Mouse (Mus musculus) forebrain, embryonic 11.5 days (tissue): Measurements from ENCODE around the gene Eps8. TPM values are rescaled to one million over a fixed set of nuclear protein-coding genes. Genes with fewer than 3 reads are reported as not detected.

ENCODE experiments used
- ATAC-seq: fragments of 200-750 bp; cut with Nextera tagmentation; replicated peaks from 2 replicates; pipeline ENCODE4 v1.8.0; 2017; ENCODE audit warnings: moderate TSS enrichment; ENCODE audit not compliant: low FRiP score
- DNase-seq: peaks from one replicate; pipeline ENCODE4 v3.0.0-alpha.2; 2017; ENCODE audit warnings: low spot score
- H3K27ac ChIP-seq: fragments of 300-500 bp; sonication (generic); 2 replicates; pipeline ENCODE4 v1.5.1; 2014; ENCODE audit warnings: low read depth, low read length
- H3K27me3 ChIP-seq: fragments of 300-500 bp; sonication (generic); 2 replicates; pipeline ENCODE4 v1.6.1; 2014; ENCODE audit warnings: mild to moderate bottlenecking, low read length, mixed read lengths; ENCODE audit not compliant: control insufficient read depth, insufficient read depth
- H3K36me3 ChIP-seq: fragments of 300-500 bp; sonication (generic); 2 replicates; pipeline ENCODE4 v1.6.1; 2014; ENCODE audit warnings: mild to moderate bottlenecking, low read length, moderate library complexity, mixed read lengths; ENCODE audit not compliant: control insufficient read depth, insufficient read depth
- H3K4me1 ChIP-seq: fragments of 300-500 bp; sonication (generic); replicated peaks from 2 replicates; pipeline ENCODE4 v1.6.1; 2014; ENCODE audit warnings: low read length, mixed read lengths; ENCODE audit not compliant: control insufficient read depth, insufficient read depth
- H3K4me2 ChIP-seq: fragments of 300-500 bp; sonication (generic); 2 replicates; pipeline ENCODE4 v1.6.1; 2014; ENCODE audit warnings: low read depth, mild to moderate bottlenecking, low read length, moderate library complexity, mixed read lengths; ENCODE audit not compliant: severe bottlenecking
- H3K4me3 ChIP-seq: fragments of 300-500 bp; sonication (generic); 2 replicates; pipeline ENCODE4 v1.5.1; 2014; ENCODE audit warnings: low read depth, low read length
- H3K9ac ChIP-seq: fragments of 300-500 bp; sonication (generic); 2 replicates; pipeline ENCODE4 v1.6.1; 2014; ENCODE audit warnings: low read length
- H3K9me3 ChIP-seq: fragments of 300-500 bp; sonication (generic); 2 replicates; pipeline ENCODE4 v1.6.1; 2016; ENCODE audit warnings: low read length, mixed read lengths; ENCODE audit not compliant: control insufficient read depth
- WGBS: fragments of 180-500 bp; shearing (Covaris S2); extraction: QIAGEN DNeasy Blood & Tissue Kit; methylation state at CpG from one replicate; pipeline ENCODE4 v1.1.7; 2014; 5-methylcytosine and 5-hydroxymethylcytosine counted together
- polyA plus RNA-seq: library from polyadenylated mRNA; unstranded; fragments of >200 nt; fragmentation: Nextera tagmentation; extraction: Ambion mirVana; gene quantifications from 2 replicates; pipeline ENCODE4 v1.2.1, GENCODE M21; 2014

Gene Eps8
- polyA plus RNA-seq, 1 experiment from 2014 or later = 5.9 TPM

- WGBS = 90% methylated on average over 6 of the region's 6 CpGs
These were observed 26.0 kb downstream of the Eps8 start for GRCm38 (mm10) chr6:137628715-137629114.

GRCm38 (mm10) chr6:137621021-137621420 is 33.7 kb downstream of the Eps8 start:
- no peak for ATAC-seq
- peak; percentile 7 for DNase-seq
- no peaks in the 10 kb centered on the region for H3K27me3 ChIP-seq
- no peaks in the 10 kb centered on the region for H3K9me3 ChIP-seq
- H3K36me3 ChIP-seq = no peaks in the 10 kb centered on the region
- H3K4me3 ChIP-seq = no peak overlapping the region
- H3K4me1 ChIP-seq = no peaks in the 10 kb centered on the region
- WGBS = 85% methylated on average over 2 of the region's 2 CpGs
- no peak overlapping the region for H3K4me2 ChIP-seq
- no peak overlapping the region for H3K27ac ChIP-seq
- no peak overlapping the region for H3K9ac ChIP-seq

More at GRCm38 (mm10) chr6:137628715-137629114, 26.0 kb downstream of the Eps8 start:
- H3K4me2 ChIP-seq = no peak overlapping the region
- H3K36me3 ChIP-seq = no peaks in the 10 kb centered on the region
- no peak for ATAC-seq
- no peak overlapping the region for H3K27ac ChIP-seq
- no peak for DNase-seq
- no peak overlapping the region for H3K4me3 ChIP-seq
- 0 out of 2 replicates have a peak, but pooled peaks cover 3% of the 10 kb centered on the region for H3K4me1 ChIP-seq
- H3K27me3 ChIP-seq = no peaks in the 10 kb centered on the region
- H3K9me3 ChIP-seq = no peaks in the 10 kb centered on the region
- H3K9ac ChIP-seq = no peak overlapping the region

GRCm38 (mm10) chr6:137613903-137614302 is 40.8 kb downstream of the Eps8 start:
- DNase-seq (peak; percentile 46), ATAC-seq (no peak)
- no peaks in the 10 kb centered on the region for H3K27me3 ChIP-seq
- no peaks in the 10 kb centered on the region for H3K36me3 ChIP-seq
- no peak overlapping the region for H3K27ac ChIP-seq
- H3K9me3 ChIP-seq = no peaks in the 10 kb centered on the region
- no peak overlapping the region for H3K4me2 ChIP-seq
- WGBS = 47% methylated on average over 4 of the region's 4 CpGs
- no peak overlapping the region for H3K9ac ChIP-seq
- H3K4me3 ChIP-seq = no peak overlapping the region
- H3K4me1 ChIP-seq = no peaks in the 10 kb centered on the region

- no peaks in the 10 kb centered on the region for H3K27me3 ChIP-seq
- H3K4me1 ChIP-seq = no peaks in the 10 kb centered on the region
- WGBS = 90% methylated on average over 2 of the region's 2 CpGs
- H3K4me3 ChIP-seq = no peak overlapping the region
- no peak overlapping the region for H3K9ac ChIP-seq
- H3K9me3 ChIP-seq = no peaks in the 10 kb centered on the region
- no peak overlapping the region for H3K4me2 ChIP-seq
- DNase-seq = peak; percentile 21
- H3K27ac ChIP-seq = no peak overlapping the region
- ATAC-seq = no peak
- H3K36me3 ChIP-seq = no peaks in the 10 kb centered on the region
These were observed 42.6 kb downstream of the Eps8 start for GRCm38 (mm10) chr6:137612071-137612547.

- no peak overlapping the region for H3K9ac ChIP-seq
- H3K4me2 ChIP-seq = no peak overlapping the region
- no peak overlapping the region for H3K27ac ChIP-seq
- no peaks in the 10 kb centered on the region for H3K36me3 ChIP-seq
- H3K9me3 ChIP-seq = no peaks in the 10 kb centered on the region
- 93% methylated on average over 17 of the region's 17 CpGs for WGBS
- no peak for ATAC-seq
- H3K4me3 ChIP-seq = no peak overlapping the region
- no peaks in the 10 kb centered on the region for H3K4me1 ChIP-seq
- DNase-seq = no peak
- no peaks in the 10 kb centered on the region for H3K27me3 ChIP-seq
These were observed 46.3 kb downstream of the Eps8 start for GRCm38 (mm10) chr6:137608160-137608930.

- no peak for ATAC-seq
- no peak for DNase-seq
- Histone ChIP-seq H3K4me2 (no peak overlapping the region), H3K36me3 (no peaks in the 10 kb centered on the region), H3K4me1 (no peaks in the 10 kb centered on the region), H3K9me3 (no peaks in the 10 kb centered on the region), H3K9ac (no peak overlapping the region), H3K27me3 (no peaks in the 10 kb centered on the region), H3K27ac (no peak overlapping the region), H3K4me3 (no peak overlapping the region)
- WGBS = 92% methylated on average over 7 of the region's 7 CpGs
These were observed 48.1 kb downstream of the Eps8 start for GRCm38 (mm10) chr6:137606541-137606940.

GRCm38 (mm10) chr6:137604417-137605248 is 50.0 kb downstream of the Eps8 start:
- Histone ChIP-seq H3K27ac (no peak overlapping the region), H3K4me3 (no peak overlapping the region), H3K27me3 (no peaks in the 10 kb centered on the region), H3K4me1 (no peaks in the 10 kb centered on the region), H3K9me3 (no peaks in the 10 kb centered on the region), H3K4me2 (no peak overlapping the region), H3K9ac (no peak overlapping the region), H3K36me3 (no peaks in the 10 kb centered on the region)
- DNase-seq = no peak
- WGBS = 76% methylated on average over 4 of the region's 4 CpGs
- ATAC-seq = no peak

- no peaks in the 10 kb centered on the region for H3K36me3 ChIP-seq
- WGBS = 13% methylated on average over 7 of the region's 7 CpGs
- ATAC-seq (no peak), DNase-seq (no peak)
- H3K27me3 ChIP-seq = no peaks in the 10 kb centered on the region
- no peak overlapping the region for H3K4me3 ChIP-seq
- no peaks in the 10 kb centered on the region for H3K4me1 ChIP-seq
- no peak overlapping the region for H3K4me2 ChIP-seq
- no peaks in the 10 kb centered on the region; the same call in 1 of the 2 replicates for H3K9me3 ChIP-seq
- H3K27ac ChIP-seq = no peak overlapping the region
- no peak overlapping the region for H3K9ac ChIP-seq
These were observed 56.4 kb downstream of the Eps8 start for GRCm38 (mm10) chr6:137598306-137598705.
